Mouse (Mus musculus) liver, embryonic 13.5 days (tissue): ENCODE measurements around the gene Wwtr1. TPM values are rescaled to one million over a fixed set of nuclear protein-coding genes. Genes with fewer than 3 reads are reported as not detected.
A peak's percentile ranks its signal among the peaks of the same experiment; 100 is the strongest.

Experiments
- ATAC-seq: fragments of 200-750 bp; cut with Nextera tagmentation; 2 replicates; pipeline ENCODE4 v1.8.0; 2017; ENCODE audit warnings: low read depth, mild to moderate bottlenecking, moderate number of reproducible peaks, moderate library complexity
- DNase-seq: peaks from one replicate; pipeline ENCODE4 v3.0.0; 2022
- H3K27ac ChIP-seq: fragments of 300-500 bp; sonication (generic); 2 replicates; pipeline ENCODE4 v1.5.1; 2015; ENCODE audit warnings: moderate library complexity, mild to moderate bottlenecking, inconsistent platforms
- H3K27me3 ChIP-seq: fragments of 300-500 bp; sonication (generic); 2 replicates; pipeline ENCODE4 v1.6.1; 2015; ENCODE audit warnings: mild to moderate bottlenecking, inconsistent platforms
- H3K36me3 ChIP-seq: fragments of 300-500 bp; sonication (generic); 2 replicates; pipeline ENCODE4 v1.6.1; 2015; ENCODE audit warnings: mild to moderate bottlenecking, inconsistent platforms
- H3K4me1 ChIP-seq: fragments of 300-500 bp; sonication (generic); replicated peaks from 2 replicates; pipeline ENCODE4 v1.6.1; 2015; ENCODE audit warnings: inconsistent platforms
- H3K4me2 ChIP-seq: fragments of 300-500 bp; sonication (generic); 2 replicates; pipeline ENCODE4 v1.6.1; 2015; ENCODE audit warnings: inconsistent platforms, mild to moderate bottlenecking, moderate library complexity
- H3K4me3 ChIP-seq: fragments of 300-500 bp; sonication (generic); replicated peaks from 2 replicates; pipeline ENCODE4 v1.5.1; 2015; ENCODE audit warnings: mild to moderate bottlenecking, inconsistent platforms
- H3K9ac ChIP-seq: fragments of 300-500 bp; sonication (generic); 2 replicates; pipeline ENCODE4 v1.6.1; 2015; ENCODE audit warnings: mild to moderate bottlenecking, inconsistent platforms
- H3K9me3 ChIP-seq: fragments of 300-500 bp; sonication (generic); replicated peaks from 2 replicates; pipeline ENCODE4 v1.6.1; 2016; ENCODE audit warnings: inconsistent platforms
- WGBS: fragments of 180-500 bp; shearing (Covaris S2); methylation state at CpG from one replicate; pipeline ENCODE4 v1.1.7; 2015; ENCODE audit not compliant: insufficient replicate concordance; 5-methylcytosine and 5-hydroxymethylcytosine counted together
- polyA plus RNA-seq: library from polyadenylated mRNA; unstranded; fragments of >200 nt; fragmentation: Nextera tagmentation; extraction: Ambion mirVana; gene quantifications from 2 replicates; pipeline ENCODE4 v1.2.1, GENCODE M21; 2015

Gene Wwtr1
- 1.5 TPM in 2 replicates for polyA plus RNA-seq

DNA sequence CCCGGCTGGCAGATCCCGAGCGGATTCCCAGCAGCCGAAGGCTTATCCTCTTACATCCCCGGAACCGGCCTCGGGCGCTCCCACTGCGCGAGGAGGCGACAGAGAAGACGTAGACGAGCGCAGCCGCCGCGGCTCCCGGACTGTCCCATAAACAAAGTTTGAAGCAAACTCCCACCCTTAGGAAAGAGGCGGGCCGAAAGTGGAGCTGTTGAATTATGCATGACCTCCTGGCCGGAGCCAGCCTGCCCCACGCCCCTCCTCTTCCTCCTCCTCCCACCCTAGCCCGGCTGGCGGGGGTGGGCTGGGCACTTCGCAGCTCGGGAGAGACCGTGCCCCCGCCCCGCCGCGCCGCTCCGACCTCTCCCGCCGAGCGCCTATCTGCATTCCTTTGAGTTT is at the start of gene Wwtr1:
Gene Wwtr1 (minus strand): TSS at position 251 of the 396 bp plus-strand sequence.
- under 1% methylated on average over 36 of the region's 36 CpGs for WGBS
- Histone ChIP-seq H3K4me1 (no peaks in the 10 kb centered on the region), H3K27me3 (peaks cover 39% of the 10 kb centered on the region), H3K36me3 (no peaks in the 10 kb centered on the region), H3K4me3 (peak within 1 kb of the TSS; percentile 63), H3K9me3 (no peaks in the 10 kb centered on the region), H3K4me2 (peak within 1 kb of the TSS; percentile 70), H3K27ac (peak within 1 kb of the TSS; percentile 36), H3K9ac (peak within 1 kb of the TSS; percentile 59)
- DNase-seq (peak; percentile 53), ATAC-seq (peak; percentile 89)

- WGBS, result 62% methylated on average over 4 of the region's 4 CpGs
- no peak overlapping the region for H3K27ac ChIP-seq
- H3K9ac ChIP-seq, result no peak overlapping the region
- DNase-seq (no peak), ATAC-seq (no peak)
- H3K9me3 ChIP-seq, result no peaks in the 10 kb centered on the region
- H3K4me1 ChIP-seq, result no peaks in the 10 kb centered on the region
- no peaks in the 10 kb centered on the region for H3K27me3 ChIP-seq
- H3K36me3 ChIP-seq, result no peaks in the 10 kb centered on the region
- no peak overlapping the region for H3K4me3 ChIP-seq
- H3K4me2 ChIP-seq, result no peak overlapping the region
Measured at GRCm38 (mm10) chr3:57619718-57620117, 44.0 kb upstream of the Wwtr1 start.

DNA sequence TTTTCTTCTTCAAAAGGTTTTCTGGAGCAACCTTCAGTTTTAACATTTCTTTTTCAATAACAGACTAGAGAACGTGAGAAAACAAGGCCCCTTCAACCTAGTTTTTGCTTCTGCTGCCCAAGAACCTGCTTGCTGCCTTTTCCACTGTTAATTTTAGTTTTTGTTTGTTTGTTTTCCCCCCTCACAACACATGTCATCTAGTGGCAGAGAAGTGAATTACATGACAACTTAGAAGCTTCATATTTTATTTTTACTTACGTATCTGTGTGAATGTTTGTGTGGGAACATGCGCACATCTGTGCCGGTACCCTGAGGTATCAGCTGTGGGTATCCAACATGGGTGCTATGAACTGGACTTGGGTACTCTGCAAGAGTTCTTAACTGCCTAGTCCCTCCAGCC is 39.9 kb upstream of the Wwtr1 start:
- no peak overlapping the region for H3K27ac ChIP-seq
- DNase-seq, result no peak
- H3K9me3 ChIP-seq, result no peaks in the 10 kb centered on the region
- no peak overlapping the region for H3K4me3 ChIP-seq
- 78% methylated on average over 4 of the region's 4 CpGs for WGBS
- H3K4me2 ChIP-seq, result no peak overlapping the region
- H3K9ac ChIP-seq, result no peak overlapping the region
- no peaks in the 10 kb centered on the region for H3K4me1 ChIP-seq
- H3K27me3 ChIP-seq, result no peaks in the 10 kb centered on the region
- H3K36me3 ChIP-seq, result no peaks in the 10 kb centered on the region
- no peak for ATAC-seq

GRCm38 (mm10) chr3:57612430-57612997 is 36.8 kb upstream of the Wwtr1 start:
- DNase-seq, result no peak
- H3K4me3 ChIP-seq, result no peak overlapping the region
- no peak for ATAC-seq
- H3K9ac ChIP-seq, result no peak overlapping the region
- H3K4me1 ChIP-seq, result no peaks in the 10 kb centered on the region
- WGBS, result 52% methylated on average over 3 of the region's 3 CpGs
- H3K4me2 ChIP-seq, result no peak overlapping the region
- no peaks in the 10 kb centered on the region for H3K9me3 ChIP-seq
- H3K27me3 ChIP-seq, result no peaks in the 10 kb centered on the region
- H3K27ac ChIP-seq, result no peak overlapping the region
- no peaks in the 10 kb centered on the region for H3K36me3 ChIP-seq

- Histone ChIP-seq H3K9ac (no peak overlapping the region), H3K4me2 (no peak overlapping the region), H3K9me3 (no peaks in the 10 kb centered on the region), H3K27ac (no peak overlapping the region), H3K4me1 (no peaks in the 10 kb centered on the region), H3K4me3 (no peak overlapping the region), H3K27me3 (no peaks in the 10 kb centered on the region), H3K36me3 (no peaks in the 10 kb centered on the region)
- WGBS, result 19% methylated on average over 7 of the region's 7 CpGs
- ATAC-seq, result no peak
- DNase-seq, result no peak
Measured at GRCm38 (mm10) chr3:57611776-57612175, 36.1 kb upstream of the Wwtr1 start.

DNA sequence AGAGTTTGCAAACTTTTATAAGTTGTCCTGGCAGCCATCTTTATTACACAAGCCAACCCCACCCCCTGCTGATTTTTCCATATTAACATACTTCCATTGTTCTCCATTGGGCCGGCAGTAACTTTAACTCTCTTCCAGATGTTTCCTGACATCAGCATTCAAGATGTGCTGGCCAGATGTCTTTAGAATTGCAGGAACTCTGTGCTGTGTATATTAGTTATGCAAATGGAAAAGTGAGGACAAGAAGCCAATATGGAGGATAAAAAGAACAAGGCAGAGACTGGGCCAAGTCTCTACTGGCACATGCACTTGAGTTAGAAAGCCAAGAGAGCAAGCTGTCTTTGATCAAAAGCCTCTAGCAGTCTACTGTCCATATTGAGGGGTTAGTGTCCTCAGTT is 28.9 kb upstream of the Wwtr1 start:
- no peaks in the 10 kb centered on the region for H3K9me3 ChIP-seq
- H3K4me1 ChIP-seq, result no peaks in the 10 kb centered on the region
- no peak overlapping the region for H3K4me2 ChIP-seq
- DNase-seq, result no peak
- no peak for ATAC-seq
- H3K27me3 ChIP-seq, result no peaks in the 10 kb centered on the region
- H3K27ac ChIP-seq, result no peak overlapping the region
- no peak overlapping the region for H3K9ac ChIP-seq
- 37% methylated on average over 1 of the region's 1 CpGs for WGBS
- no peak overlapping the region for H3K4me3 ChIP-seq
- no peaks in the 10 kb centered on the region for H3K36me3 ChIP-seq

- Histone ChIP-seq H3K4me2 (no peak overlapping the region), H3K9me3 (no peaks in the 10 kb centered on the region), H3K27me3 (no peaks in the 10 kb centered on the region), H3K4me3 (no peak overlapping the region), H3K27ac (no peak overlapping the region), H3K36me3 (no peaks in the 10 kb centered on the region), H3K9ac (no peak overlapping the region), H3K4me1 (no peaks in the 10 kb centered on the region)
- 46% methylated on average over 5 of the region's 5 CpGs for WGBS
- ATAC-seq, result no peak
- no peak for DNase-seq
Measured at GRCm38 (mm10) chr3:57603891-57604617, 28.3 kb upstream of the Wwtr1 start.

DNA sequence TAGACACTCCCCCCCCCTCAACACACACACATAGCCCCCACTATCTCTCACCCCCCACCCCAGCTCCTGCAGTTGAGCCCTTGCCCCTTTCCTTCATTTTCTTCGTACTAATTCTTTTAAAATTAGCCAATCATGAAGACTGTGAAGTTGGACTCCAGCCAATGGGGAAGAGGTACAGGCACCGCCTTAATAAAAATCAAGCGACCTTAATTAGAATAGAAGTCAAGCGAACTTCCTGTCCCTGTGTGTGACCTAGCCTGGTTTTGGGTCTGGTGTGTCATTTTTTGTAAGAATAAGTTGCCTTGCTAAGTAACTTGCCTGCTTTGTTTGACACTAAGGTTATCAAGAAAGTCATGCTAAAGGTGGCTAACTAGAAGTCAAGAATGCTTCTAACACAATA is 26.9 kb upstream of the Wwtr1 start:
- no peak for ATAC-seq
- no peak overlapping the region for H3K9ac ChIP-seq
- no peaks in the 10 kb centered on the region for H3K9me3 ChIP-seq
- no peak overlapping the region for H3K4me2 ChIP-seq
- no peak overlapping the region for H3K27ac ChIP-seq
- no peaks in the 10 kb centered on the region for H3K4me1 ChIP-seq
- H3K4me3 ChIP-seq, result no peak overlapping the region
- no peaks in the 10 kb centered on the region for H3K36me3 ChIP-seq
- H3K27me3 ChIP-seq, result no peaks in the 10 kb centered on the region
- no peak for DNase-seq
- WGBS, result 58% methylated on average over 4 of the region's 4 CpGs

GRCm38 (mm10) chr3:57596566-57596965 is 20.9 kb upstream of the Wwtr1 start:
- 44% methylated on average over 7 of the region's 7 CpGs for WGBS
- Histone ChIP-seq H3K4me2 (no peak overlapping the region), H3K4me1 (no peaks in the 10 kb centered on the region), H3K27me3 (no peaks in the 10 kb centered on the region), H3K9ac (no peak overlapping the region), H3K27ac (no peak overlapping the region), H3K36me3 (no peaks in the 10 kb centered on the region), H3K4me3 (no peak overlapping the region), H3K9me3 (no peaks in the 10 kb centered on the region)
- ATAC-seq, result no peak
- DNase-seq, result no peak

DNA sequence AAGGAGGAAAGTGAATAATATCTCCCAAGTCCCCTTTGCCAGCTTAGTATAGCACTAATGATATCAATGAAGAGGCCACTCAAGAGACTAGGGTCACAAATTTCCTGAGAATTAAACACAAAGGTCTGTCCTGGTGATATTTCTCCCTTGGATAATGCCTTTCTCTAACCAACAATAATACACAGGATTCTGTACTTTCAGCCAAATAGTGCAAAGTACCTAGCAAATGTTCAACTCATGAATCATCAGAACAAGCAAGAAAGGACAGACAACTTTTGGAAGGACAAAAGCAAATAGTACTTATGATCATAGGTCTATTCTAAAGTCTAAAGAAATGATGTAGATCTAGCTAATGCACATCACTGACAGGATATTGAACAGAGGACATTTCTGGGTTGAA is 19.8 kb upstream of the Wwtr1 start:
- Histone ChIP-seq H3K27me3 (no peaks in the 10 kb centered on the region), H3K9ac (no peak overlapping the region), H3K4me1 (no peaks in the 10 kb centered on the region), H3K4me3 (no peak overlapping the region), H3K4me2 (no peak overlapping the region), H3K27ac (no peak overlapping the region), H3K36me3 (no peaks in the 10 kb centered on the region), H3K9me3 (no peaks in the 10 kb centered on the region)
- DNase-seq (no peak), ATAC-seq (no peak)

DNA sequence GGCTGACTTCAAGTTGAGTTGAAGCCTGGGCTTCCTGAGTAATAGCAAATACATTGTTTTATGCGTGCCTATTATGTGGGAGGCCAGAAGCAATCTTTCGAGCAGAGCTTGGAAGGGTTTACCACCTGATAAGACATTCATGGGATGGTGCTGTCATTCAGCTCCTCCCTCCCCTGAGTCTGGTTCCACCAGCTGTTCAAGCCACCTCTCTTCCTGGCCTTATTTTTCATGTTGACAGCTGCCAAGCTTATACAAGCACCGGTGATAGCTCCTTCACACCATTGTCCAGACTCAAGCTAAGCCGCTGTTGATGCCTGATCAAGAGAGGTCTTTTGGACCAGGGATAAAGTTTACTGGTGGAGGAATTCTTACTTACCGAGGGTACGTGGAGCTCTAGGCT is 10.3 kb upstream of the Wwtr1 start:
- Histone ChIP-seq H3K27ac (no peak overlapping the region), H3K9ac (no peak overlapping the region), H3K4me2 (no peak overlapping the region), H3K27me3 (no peaks in the 10 kb centered on the region), H3K4me1 (no peaks in the 10 kb centered on the region), H3K9me3 (no peaks in the 10 kb centered on the region), H3K36me3 (no peaks in the 10 kb centered on the region), H3K4me3 (no peak overlapping the region)
- no peak for ATAC-seq
- 64% methylated on average over 6 of the region's 6 CpGs for WGBS
- no peak for DNase-seq

GRCm38 (mm10) chr3:57583533-57583932 is 7.8 kb upstream of the Wwtr1 start:
- H3K27ac ChIP-seq, result no peak overlapping the region
- WGBS, result 49% methylated on average over 4 of the region's 4 CpGs
- DNase-seq, result no peak

More at GRCm38 (mm10) chr3:57583533-57583932, 7.8 kb upstream of the Wwtr1 start:
- H3K27me3 ChIP-seq, result peaks cover 3% of the 10 kb centered on the region
- H3K9me3 ChIP-seq, result no peaks in the 10 kb centered on the region
- no peak overlapping the region for H3K9ac ChIP-seq
- no peaks in the 10 kb centered on the region for H3K4me1 ChIP-seq
- no peaks in the 10 kb centered on the region for H3K36me3 ChIP-seq
- H3K4me2 ChIP-seq, result no peak overlapping the region
- no peak for ATAC-seq
- no peak overlapping the region for H3K4me3 ChIP-seq
